Mouse (Mus musculus): ENCODE measurements around the gene Fignl2. TPM values are rescaled to one million over a fixed set of nuclear protein-coding genes. Genes with fewer than 3 reads are reported as not detected.
"Not testable (repeated sequence)": the region's sequence is repeated elsewhere in the genome, so short reads cannot be mapped to it uniquely, and the experiment has no call there.

Gene Fignl2
- polyA plus RNA-seq, 2 experiments = 0.28 to 1.0 TPM

GRCm38 (mm10) chr15:101121411-101122289 is 43.3 kb upstream of the Fignl2 start:
- H3K27ac ChIP-seq = no peak overlapping the region
- H3K4me1 ChIP-seq (replicated peaks; ENCODE audit: control insufficient read depth in 2 of 2, insufficient read depth in 2 of 2, low read length in 1 of 2) = no peaks in the 10 kb centered on the region
- H3K4me2 ChIP-seq (ENCODE audit: low read depth) = no peak overlapping the region
- no peak for DNase-seq (ENCODE audit: low read depth in 3 of 3, low spot score in 3 of 3)
- H3K4me3 ChIP-seq (ENCODE audit: insufficient read depth in 1 of 2, low read depth in 2 of 2, low read length in 2 of 2) = no peak overlapping the region
- H3K9ac ChIP-seq (replicated peaks) = no peak overlapping the region
- 46% methylated on average over 9 of the region's 9 CpGs for WGBS (ENCODE audit: insufficient replicate concordance)
- TF ChIP-seq EP300 (IDR thresholded peaks at IDR 0.05; ENCODE audit: low read depth) (no peak), CTCF (IDR thresholded peaks at IDR 0.05; ENCODE audit: low read depth) (no peak)
- no peak for ATAC-seq (ENCODE audit: insufficient read depth)
- H3K36me3 ChIP-seq (replicated peaks; ENCODE audit: control insufficient read depth, insufficient read depth, low read depth) = no peaks in the 10 kb centered on the region
- no peaks in the 10 kb centered on the region for H3K27me3 ChIP-seq (ENCODE audit: control insufficient read depth, insufficient read depth, low read length)
- no peaks in the 10 kb centered on the region for H3K9me3 ChIP-seq (ENCODE audit: control insufficient read depth, low read length)

DNA sequence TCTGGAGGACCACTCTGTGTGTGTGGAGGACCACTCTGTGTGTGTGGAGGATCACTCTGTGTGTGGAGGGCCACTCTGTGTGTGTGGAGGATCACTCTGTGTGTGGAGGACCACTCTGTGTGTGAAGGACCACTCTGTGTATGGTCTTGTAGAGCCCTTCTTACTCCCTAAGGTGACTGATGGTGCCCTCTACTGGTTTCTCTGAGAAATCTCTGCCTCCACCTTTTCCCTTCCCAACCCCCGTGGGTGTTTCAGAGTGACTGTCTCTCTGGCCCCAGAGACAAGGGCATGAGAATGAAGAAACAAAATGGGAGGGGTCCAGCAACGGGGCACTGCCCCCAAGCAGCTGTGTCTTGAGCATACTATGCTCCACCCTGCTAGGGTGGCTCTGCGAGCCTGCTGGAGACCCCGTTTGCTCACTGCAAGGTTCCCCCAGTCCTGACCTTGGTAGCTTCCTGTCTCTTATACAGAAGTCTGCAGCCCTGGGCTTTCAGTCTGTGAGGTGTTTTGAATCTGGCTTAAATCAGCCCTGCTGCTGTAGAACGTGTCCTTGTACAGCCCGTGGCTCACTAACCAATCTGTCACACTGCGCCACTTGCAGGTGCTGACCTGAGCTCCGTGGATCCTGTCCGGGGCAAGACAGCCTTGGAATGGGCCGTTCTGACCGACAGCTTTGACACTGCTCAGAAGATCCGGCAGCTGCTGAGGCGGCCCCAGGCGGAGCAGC is 40.2 kb upstream of the Fignl2 start:
- peak; percentile 46 for TF ChIP-seq CTCF (IDR thresholded peaks at IDR 0.05; ENCODE audit: low read depth)
- TF ChIP-seq EP300 (IDR thresholded peaks at IDR 0.05; ENCODE audit: low read depth) = no peak
- DNase-seq (ENCODE audit: low read depth in 3 of 3, low spot score in 3 of 3) (no peak), ATAC-seq (ENCODE audit: insufficient read depth) (no peak)
- H3K27me3 ChIP-seq (ENCODE audit: control insufficient read depth, insufficient read depth, low read length) = no peaks in the 10 kb centered on the region
- no peaks in the 10 kb centered on the region for H3K4me1 ChIP-seq (replicated peaks; ENCODE audit: control insufficient read depth in 2 of 2, insufficient read depth in 2 of 2, low read length in 1 of 2)
- H3K4me3 ChIP-seq (ENCODE audit: insufficient read depth in 1 of 2, low read depth in 2 of 2, low read length in 2 of 2) = no peak overlapping the region
- H3K36me3 ChIP-seq (replicated peaks; ENCODE audit: control insufficient read depth, insufficient read depth, low read depth) = no peaks in the 10 kb centered on the region
- H3K4me2 ChIP-seq (ENCODE audit: low read depth) = no peak overlapping the region
- H3K27ac ChIP-seq = no peak overlapping the region
- no peaks in the 10 kb centered on the region for H3K9me3 ChIP-seq (ENCODE audit: control insufficient read depth, low read length)
- 50% methylated on average over 14 of the region's 14 CpGs for WGBS (ENCODE audit: insufficient replicate concordance)
- H3K9ac ChIP-seq (replicated peaks) = no peak overlapping the region

- Histone ChIP-seq H3K9me3 (ENCODE audit: control insufficient read depth, low read length) (no peaks in the 10 kb centered on the region), H3K36me3 (replicated peaks; ENCODE audit: control insufficient read depth, insufficient read depth, low read depth) (no peaks in the 10 kb centered on the region), H3K9ac (replicated peaks) (no peak within 1 kb of the TSS), H3K27me3 (ENCODE audit: control insufficient read depth, insufficient read depth, low read length) (no peaks in the 10 kb centered on the region), H3K4me1 (replicated peaks; ENCODE audit: control insufficient read depth in 2 of 2, insufficient read depth in 2 of 2, low read length in 1 of 2) (no peaks in the 10 kb centered on the region; a peak in 1 of 4 replicates), H3K4me3 (ENCODE audit: insufficient read depth in 1 of 2, low read depth in 2 of 2, low read length in 2 of 2) (no peak within 1 kb of the TSS), H3K27ac (no peak within 1 kb of the TSS), H3K4me2 (ENCODE audit: low read depth) (no peak within 1 kb of the TSS)
- DNase-seq (ENCODE audit: low read depth in 3 of 3, low spot score in 3 of 3) (no peak), ATAC-seq (ENCODE audit: insufficient read depth) (no peak)
- TF ChIP-seq CTCF (IDR thresholded peaks at IDR 0.05; ENCODE audit: low read depth) (no peak), EP300 (IDR thresholded peaks at IDR 0.05; ENCODE audit: low read depth) (no peak)
- WGBS (ENCODE audit: insufficient replicate concordance) = 61% methylated on average over 5 of the region's 5 CpGs
Observed at GRCm38 (mm10) chr15:101115511-101116110, 37.2 kb upstream of the Fignl2 start, which contains the start of gene Ankrd33. Gene Ankrd33 (plus strand): TSS chr15:101115755.

DNA sequence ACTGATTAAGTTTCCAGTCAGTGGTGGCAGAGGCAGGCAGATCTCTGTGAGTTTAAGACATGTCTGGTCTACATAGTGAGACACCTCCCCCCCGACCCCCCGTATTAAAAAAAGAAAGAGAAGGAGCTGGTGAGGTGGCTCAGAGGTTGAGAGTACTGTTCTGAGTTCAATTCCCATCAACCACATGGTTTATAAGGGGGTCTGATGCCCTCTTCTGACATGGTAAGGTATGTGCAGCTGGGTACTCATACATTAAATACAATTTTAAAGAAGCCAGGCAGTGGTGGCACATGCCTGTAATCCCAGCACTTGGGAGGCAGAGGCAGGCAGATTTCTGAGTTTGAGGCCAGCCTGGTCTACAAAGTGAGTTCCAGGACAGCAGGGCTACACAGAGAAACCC is 35.4 kb upstream of the Fignl2 start:
- 65% methylated on average over 2 of the region's 2 CpGs for WGBS (ENCODE audit: insufficient replicate concordance)
- not testable (repeated sequence) for H3K4me3 ChIP-seq (ENCODE audit: insufficient read depth in 1 of 2, low read depth in 2 of 2, low read length in 2 of 2); H3K4me1 ChIP-seq (replicated peaks; ENCODE audit: control insufficient read depth in 2 of 2, insufficient read depth in 2 of 2, low read length in 1 of 2); ATAC-seq (ENCODE audit: insufficient read depth); H3K27me3 ChIP-seq (ENCODE audit: control insufficient read depth, insufficient read depth, low read length); H3K4me2 ChIP-seq (ENCODE audit: low read depth); H3K27ac ChIP-seq; DNase-seq (ENCODE audit: low read depth in 3 of 3, low spot score in 3 of 3); H3K9ac ChIP-seq (replicated peaks); H3K9me3 ChIP-seq (ENCODE audit: control insufficient read depth, low read length); H3K36me3 ChIP-seq (replicated peaks; ENCODE audit: control insufficient read depth, insufficient read depth, low read depth)

GRCm38 (mm10) chr15:101113176-101113575 is 34.8 kb upstream of the Fignl2 start:
- Histone ChIP-seq H3K27me3 (ENCODE audit: control insufficient read depth, insufficient read depth, low read length) (no peaks in the 10 kb centered on the region), H3K9me3 (ENCODE audit: control insufficient read depth, low read length) (no peaks in the 10 kb centered on the region), H3K4me3 (ENCODE audit: insufficient read depth in 1 of 2, low read depth in 2 of 2, low read length in 2 of 2) (no peak overlapping the region), H3K36me3 (replicated peaks; ENCODE audit: control insufficient read depth, insufficient read depth, low read depth) (no peaks in the 10 kb centered on the region), H3K4me1 (replicated peaks; ENCODE audit: control insufficient read depth in 2 of 2, insufficient read depth in 2 of 2, low read length in 1 of 2) (no peaks in the 10 kb centered on the region; a peak in 1 of 4 replicates), H3K27ac (no peak overlapping the region), H3K9ac (replicated peaks) (no peak overlapping the region), H3K4me2 (ENCODE audit: low read depth) (no peak overlapping the region)
- ATAC-seq (ENCODE audit: insufficient read depth) (peak; percentile 31; the same call in 1 of the 2 replicates), DNase-seq (ENCODE audit: low read depth in 3 of 3, low spot score in 3 of 3) (peak; percentile 15 to 24 (median 20))
- TF ChIP-seq CTCF (IDR thresholded peaks at IDR 0.05; ENCODE audit: low read depth) (no peak), EP300 (IDR thresholded peaks at IDR 0.05; ENCODE audit: low read depth) (no peak)
- 18% methylated on average over 8 of the region's 8 CpGs for WGBS (ENCODE audit: insufficient replicate concordance)

Measured in liver, embryonic 14.5 days (tissue).